Mouse (Mus musculus) right cerebral cortex, adult 18-20 months (tissue): ENCODE data around the gene Gm10645.

Experiments
- DNase-seq: peaks from one replicate; pipeline ENCODE4 v3.0.0; 2022; ENCODE audit warnings: mixed read lengths

The Gm10645 gene

DNA sequence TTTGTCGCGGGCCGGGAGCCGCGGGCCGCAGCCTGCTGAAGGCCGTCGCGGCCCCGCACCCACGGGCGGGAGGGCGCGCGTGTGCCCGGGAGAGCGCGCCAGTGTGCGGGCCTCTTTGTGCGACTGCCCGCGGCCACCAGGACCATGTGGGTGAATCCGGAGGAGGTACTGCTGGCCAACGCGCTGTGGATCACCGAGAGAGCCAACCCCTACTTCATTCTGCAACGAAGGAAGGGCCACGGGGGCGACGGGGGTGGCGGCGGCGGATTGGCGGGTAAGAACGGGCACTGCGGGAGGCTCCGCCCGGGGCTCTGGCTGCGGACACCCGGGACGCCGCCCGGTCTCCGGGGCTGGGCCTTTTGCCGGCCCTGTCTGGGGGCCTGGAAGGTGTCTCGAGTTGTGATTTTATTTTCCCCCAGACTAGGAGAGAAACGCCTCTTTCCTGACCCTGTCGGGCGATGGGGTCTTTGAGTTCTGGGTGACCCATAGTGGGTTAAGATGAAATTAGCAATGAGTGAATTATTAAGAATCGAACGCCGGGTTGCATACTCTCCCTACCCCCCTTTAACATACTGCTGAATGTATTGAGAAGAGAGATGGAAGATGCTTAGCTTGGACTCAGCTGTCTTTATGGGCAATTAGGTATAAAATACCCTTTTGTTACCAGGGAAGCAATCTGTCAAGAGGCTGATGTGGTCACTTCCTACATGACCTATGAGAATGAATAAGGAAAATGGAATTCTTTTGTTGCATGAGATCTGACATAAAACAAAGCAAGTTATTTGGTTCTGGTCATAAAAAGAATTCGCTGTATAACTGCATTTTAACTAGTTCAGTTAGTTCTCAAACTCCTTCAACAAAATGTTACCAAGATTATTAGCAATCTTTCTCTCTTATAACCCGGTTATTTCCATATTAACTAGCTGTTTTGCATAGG is at the start of gene Gm10645:
TSS of gene Gm10645 (minus strand) at position 240 of the 937 bp plus-strand sequence.
- DNase-seq, result peak; percentile 61

DNA sequence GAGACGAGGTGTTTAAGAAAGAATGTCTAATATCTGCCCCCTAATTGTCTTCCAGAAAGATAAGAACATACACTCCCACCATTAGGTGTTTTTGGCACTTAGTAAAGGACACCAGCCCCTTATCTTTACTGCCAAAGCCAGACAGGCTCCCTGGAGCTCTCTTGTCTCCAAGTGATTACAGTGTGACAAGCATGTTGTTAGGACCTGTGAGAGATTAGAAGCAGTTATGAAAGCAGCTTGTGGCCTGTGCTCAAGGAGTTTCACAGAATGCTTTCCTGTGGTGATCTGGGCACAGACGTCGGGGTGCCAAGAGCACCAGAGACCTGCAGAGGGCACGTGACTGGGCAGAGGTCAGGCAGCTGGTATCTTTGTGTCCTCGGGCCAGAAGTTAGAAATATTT is 49.1 kb upstream of the Gm10645 start:
- no peak for DNase-seq

DNA sequence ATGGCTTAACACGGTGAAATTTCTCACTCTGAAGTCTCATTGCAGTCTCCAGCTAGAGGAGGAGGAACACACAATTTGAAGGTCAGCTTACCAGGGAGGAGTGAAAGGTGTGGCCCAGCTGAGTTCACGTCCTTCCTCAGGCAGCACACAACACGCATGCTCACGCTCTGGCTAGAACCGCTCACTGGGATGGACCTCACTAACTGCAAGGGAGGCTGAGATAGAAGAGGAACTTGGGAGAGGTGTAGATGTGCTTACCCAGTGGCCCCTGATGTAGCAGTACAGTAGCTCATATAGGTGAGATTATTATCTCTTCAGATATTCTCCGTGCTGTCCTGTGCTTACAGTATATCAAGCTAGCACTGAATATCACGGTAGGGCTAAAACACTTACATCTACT is 44.7 kb upstream of the Gm10645 start:
- no peak for DNase-seq

DNA sequence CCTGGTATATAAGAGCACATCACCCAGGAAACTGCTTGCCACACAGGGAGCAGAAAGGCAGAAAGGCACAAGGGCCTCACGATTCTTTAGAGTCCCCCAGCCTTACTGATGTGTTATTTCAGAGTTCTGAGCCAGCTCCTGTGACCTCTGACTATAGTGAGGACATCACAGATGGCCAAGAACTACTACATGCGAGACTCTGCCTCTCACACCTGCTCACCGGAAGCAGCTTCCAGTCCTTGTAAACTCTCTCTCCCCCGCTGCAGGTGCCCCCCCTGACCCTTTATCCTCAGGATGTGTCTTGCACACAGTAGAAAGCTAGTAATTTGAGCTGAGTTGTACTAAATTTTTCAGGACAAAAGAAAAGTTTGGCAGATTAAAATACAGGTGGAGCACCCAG is 43.6 kb upstream of the Gm10645 start:
- no peak for DNase-seq

DNA sequence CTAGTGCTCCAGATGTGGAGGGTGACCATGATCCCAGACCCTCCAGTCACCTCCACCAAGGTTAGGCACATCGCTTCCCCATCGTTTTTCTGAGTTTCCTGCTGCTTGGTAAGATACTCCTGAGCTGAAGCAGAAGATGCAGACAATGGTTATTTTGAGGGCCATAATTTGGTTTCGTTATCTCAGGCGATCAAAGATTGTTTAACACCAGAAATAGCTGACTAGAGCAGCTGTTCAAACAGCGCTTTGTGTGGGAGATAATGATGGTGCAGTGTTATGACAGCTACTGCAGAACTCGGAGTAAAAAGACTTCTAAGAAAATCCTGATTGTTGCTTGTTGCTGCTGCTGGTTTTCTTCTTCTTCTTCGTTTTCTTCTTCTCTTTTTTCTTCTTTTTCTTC is 39.9 kb upstream of the Gm10645 start:
- peak; percentile 52 for DNase-seq

DNA sequence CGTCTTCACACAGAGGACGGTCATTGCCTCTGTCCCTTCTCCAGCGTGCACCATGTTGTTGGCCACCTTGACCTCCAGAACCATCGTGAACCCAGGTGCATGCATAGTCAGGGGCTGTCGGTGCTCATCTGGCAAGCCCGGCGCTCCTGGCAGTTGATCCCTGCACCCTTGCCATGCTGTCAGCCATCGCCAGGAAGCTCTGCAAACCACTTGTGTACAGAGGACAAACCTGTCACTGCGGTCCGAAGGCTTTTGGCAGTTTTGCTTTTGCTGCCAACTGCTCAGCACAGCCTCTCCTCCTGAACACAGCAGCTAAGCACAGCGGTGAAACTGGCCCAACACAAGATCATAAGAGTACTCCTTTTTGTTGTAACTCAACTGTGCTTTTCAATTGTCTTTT is 37.0 kb upstream of the Gm10645 start:
- DNase-seq, result no peak

DNA sequence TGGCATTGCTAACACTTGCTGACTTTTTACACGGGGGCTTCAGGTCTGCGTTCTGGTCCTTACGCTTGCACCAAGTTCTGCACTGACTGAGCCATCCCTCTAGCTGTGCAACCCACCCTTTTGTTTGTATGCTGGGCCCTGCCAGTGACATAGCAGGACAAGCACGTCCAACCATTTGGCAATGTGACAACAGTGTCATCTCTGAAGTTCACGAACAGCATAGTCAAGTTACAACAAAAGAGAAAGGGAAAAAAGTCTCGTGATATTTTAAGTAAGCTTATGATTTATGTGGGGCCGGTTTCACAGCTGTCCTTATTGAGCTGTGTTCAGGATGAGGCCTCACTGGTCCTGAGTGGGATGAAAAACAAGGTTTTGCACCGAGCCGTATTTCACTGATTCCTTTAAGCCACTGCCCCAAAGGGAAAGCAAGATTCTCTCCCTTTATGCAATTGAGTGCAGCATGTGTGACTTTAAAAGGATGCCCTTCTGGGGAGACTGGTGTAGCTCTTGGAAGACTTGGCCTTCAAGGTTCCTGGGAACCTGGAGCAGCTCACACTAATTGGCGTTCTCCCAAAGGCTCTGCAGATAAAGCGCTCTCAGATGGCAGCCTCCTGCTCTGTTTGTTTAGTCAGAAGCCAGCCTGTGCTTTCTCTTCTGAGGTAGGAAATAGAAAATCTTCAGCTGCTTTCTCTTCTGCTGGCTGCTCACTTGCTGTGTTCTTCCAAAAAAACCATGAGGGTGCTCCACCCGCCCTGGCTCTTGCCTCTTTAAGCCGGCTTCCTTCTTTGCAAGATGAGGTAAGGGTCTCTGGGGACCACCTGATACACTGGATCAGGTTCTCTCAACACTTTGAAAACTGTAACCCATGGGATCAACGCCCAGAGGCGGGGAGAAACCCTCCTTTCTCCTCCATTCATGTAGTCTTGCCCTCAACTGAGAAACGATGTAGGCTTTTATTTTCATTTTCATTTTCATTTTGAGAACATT is 34.5 kb upstream of the Gm10645 start:
- peak; percentile 56 for DNase-seq

DNA sequence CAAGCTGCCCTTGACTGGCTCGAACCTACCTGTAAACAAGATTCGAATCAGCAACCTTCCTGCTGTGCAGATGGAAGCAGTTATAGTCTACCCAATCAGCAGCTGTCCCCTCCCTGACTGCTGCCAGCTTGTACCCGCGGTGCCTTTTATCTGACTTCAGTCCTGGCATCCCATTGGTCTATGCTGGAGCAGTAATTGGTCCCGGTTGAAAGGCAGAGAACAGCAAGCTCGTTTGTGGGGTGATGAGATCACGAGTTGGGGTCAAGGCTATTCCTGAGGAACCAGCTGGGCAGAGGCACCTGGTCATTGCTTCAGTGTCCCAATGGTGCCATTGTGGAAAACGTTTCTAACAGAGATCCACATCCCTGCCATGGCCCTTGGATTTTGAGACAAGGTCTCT is 33.7 kb upstream of the Gm10645 start:
- no peak for DNase-seq

DNA sequence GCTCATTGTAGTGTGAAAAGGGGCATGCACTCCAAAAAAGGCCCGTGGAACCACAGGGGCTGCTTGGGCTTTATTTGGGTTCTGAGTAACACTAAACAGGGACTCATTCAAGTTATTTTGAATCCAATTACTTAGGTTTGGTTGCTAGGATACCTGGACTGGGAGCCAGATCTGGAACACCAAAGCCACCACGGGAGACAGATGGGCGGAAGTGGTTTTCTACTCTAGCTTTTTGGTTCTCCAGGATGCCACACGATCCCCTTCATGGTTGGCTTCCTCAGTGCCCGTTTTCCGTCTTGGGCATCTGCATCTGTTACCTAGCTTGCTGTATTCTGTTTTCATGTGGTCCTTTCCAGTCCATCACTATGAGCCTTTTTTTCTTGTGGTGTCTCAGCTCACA is 30.1 kb upstream of the Gm10645 start:
- DNase-seq, result peak; percentile 58

DNA sequence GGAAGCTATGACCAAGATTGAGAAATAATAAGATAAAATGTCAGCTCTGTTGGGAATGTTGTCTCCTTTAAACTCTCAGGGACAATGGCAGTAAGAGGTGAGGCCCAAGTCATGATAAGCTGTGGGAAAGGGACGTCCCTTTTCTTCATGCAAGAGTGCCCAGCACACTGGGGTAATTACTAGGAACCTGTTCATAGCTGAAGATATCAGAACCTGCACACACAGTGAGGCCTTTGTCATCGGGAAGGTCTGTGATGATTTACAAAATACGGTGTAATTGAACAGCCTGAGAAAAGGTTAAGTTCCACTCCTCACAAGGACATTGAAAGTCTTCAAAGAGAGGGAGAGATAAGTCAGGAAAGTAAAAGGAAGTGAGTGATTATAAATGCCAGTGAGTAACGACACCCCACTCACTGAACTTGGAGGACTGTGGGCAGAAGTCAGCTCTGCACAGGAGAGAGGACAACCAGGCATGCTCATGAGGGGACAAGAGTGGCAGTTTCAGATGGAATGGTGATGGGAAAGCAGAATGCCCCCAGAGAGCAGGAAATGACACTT is 23.6 kb upstream of the Gm10645 start:
- no peak for DNase-seq

DNA sequence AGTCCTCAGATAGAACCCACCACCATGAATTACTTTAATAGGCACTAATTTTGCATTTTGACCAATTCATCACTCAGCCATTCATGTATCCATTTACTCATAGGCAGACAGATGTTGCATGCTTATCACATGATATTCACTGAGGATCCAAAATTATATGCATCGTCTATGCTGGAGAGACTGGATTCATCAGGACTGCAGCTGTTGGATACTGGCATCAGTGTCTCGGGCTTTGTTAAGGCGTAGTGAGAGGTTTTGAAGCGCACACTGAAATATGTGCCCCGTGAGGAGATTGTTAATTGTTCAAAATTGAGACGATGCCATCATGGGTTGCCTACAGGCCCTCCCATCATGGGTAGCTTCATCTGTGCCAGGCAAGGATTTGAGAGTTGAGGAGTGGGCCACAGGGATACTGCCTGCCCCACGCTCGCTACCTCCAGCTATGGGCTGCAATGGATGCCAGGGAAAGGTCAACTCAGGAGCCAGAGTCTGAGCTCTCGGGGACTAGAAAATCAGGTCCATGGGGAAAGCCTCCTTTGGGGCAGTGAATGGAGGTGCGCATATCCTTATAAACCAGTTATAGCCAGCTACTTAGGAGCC is 21.5 kb upstream of the Gm10645 start:
- no peak for DNase-seq

DNA sequence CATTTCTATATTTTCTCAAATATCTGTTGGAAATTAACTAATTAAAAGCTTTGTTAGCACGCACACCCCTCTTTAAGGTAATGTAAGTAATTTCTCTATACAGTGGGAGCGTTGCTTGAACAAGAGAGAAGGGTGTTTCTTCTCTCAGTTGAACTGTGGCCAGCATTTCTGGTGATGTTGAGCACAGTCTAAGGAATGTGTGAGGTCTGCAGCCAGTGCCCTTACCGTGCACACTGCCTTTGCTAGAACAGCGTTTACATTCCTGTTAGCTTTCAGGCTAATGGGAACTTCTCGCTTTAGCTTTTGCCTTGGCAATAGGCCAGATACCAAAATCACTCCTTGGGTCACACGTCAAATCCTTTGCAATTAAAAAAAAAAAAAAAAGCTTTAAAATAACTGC is 20.4 kb upstream of the Gm10645 start:
- no peak for DNase-seq

DNA sequence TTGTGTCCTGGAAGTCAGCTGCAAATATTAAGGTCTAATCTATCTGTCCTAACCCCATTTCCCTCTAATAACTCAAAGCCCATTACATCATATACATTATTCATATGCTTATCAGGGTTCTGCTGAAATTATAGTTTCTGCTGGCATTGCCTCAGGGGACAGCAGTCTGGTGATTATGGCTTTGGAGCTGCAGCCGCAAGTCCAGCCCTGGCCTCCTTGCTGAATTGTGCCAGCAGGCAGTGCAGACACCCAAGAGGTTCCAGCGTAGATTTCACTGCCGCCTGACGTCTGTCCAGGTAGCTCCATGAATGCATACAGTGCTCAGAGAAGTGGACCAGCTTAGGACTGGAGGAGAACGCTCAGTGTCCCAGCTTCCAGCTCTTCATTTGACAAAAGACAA is 16.8 kb upstream of the Gm10645 start:
- DNase-seq, result no peak

DNA sequence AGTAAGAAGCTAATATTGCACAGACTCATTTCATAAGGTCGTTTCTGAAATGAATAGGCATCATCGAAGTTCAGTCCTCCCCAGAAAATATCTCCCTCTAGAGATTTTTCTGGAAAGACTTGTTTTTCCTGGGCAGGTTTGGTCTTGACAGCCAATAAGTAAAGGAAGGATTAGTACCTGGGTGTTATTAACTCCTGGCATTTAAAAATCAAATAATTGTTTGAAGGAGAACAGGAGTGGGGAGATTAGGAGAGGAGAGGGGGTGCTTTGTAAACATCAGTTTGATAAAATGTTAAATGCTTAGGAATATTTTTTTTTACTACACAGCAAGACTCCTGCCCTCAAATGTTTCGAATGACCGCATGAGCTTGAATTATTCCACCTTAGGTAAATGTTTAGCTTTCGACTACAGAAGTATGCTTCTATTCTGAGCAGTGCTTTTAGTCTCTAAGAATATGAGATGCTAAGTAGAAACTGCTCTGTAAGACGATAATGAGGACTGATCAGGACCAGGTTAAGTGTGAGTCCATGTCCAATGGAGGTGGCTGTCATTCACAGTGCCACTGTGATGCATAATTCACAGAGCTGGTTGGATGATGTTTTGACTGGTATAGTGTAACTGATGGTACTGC is 16.0 kb upstream of the Gm10645 start:
- DNase-seq, result no peak

DNA sequence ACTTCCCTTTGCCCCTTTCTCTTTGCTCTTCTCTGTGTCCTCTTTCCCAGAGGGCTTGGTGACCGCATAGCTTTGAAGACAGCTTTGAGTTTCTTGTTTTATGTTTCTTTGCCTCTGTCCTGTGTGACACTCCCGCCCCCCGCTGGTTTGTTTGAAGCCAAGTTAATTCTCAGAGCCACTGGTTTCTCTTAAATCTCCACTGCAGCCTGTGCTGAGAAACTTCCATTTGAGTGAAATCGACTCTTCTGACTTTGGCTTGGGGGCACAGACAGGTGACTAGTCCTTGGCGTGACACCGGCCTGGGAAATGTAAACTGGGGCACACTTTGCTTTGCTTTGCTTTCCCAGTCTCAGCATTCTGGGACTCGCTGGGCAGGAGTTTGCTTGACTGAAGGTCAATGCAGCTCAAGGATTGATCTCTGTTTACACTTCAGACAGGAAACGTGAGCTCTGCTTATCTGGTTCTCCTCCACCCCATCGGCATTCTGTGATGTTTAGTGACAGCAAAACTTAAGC is 12.3 kb upstream of the Gm10645 start:
- DNase-seq, result no peak

DNA sequence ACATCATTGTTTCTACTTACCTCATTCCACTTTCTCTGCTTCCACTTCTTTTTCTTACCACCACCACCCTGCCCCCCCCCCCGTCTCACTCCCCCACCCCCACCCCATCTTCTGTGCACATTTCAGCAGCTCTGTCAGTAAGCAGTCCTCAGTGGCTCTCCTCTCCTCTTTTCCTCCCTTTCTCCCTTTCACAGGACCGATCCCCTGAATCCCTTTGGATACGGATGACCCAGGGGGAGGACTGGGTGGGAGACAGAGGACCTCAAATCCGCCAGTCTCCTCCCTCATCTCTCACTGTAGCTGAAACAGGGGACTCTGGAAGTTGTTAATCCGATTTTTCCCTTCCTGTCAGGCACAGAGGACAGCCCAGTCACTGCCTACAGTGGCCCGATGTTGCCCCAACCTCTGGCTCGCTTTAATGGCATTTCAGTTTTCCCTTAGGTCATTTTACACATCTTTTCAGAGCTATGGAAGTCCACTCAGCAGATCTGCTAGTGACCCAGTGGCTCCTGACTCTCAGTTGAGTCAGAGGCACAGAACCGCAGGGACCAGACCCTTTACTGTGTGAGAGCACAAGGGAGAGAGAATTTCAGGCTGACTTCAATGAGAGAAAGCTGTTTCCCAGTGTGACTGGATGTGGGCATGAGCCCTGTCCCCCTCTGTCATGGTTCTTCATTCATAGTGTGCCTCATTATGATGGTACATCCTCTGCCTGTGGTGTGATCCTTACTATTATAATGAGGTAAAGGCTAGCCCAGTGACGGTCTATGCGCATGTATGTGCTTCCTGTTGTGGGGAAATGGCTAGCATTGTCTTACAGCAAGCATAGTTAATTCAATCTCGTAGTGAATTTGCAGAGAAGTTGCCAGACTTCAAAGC is 11.6 kb upstream of the Gm10645 start:
- DNase-seq, result no peak

DNA sequence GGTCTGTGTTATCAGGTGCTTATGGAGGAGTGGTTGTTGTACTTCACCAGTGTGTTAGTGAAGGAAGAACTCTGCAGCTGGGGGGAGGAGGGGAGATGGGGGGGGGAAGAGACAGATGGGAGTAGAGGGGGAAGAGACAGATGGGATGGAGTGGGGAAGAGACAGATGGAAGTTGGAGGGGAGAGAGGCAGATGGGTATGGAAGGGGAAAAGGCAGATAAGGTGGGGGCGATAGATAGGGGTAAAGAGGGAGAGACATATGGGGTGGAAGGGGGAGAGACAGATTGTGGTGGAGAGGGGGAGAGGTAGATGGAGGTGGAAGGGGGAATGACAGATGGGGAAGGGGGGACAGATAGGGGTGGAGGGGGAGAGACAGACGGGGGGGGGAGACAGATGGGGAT is 10.8 kb upstream of the Gm10645 start:
- DNase-seq, result no peak

DNA sequence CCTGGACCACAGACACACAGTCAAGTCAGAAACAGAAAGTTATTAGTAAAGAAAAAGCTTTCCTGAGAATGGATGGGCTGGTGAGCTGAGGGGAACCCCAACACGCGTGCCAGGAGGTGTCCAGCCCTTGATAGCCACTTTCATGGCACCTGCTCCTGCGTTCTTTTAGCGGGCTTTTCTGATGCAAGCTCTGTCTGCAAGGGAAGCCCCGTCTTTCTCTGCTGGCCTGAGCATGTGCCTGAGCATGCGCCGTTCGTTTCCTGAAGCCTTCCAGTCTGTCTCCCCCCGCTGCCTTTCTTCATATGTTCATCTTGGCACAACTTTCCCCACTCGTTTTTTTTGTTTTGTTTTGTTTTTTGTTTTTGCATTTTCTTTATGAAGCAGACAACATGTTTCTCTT is 9.7 kb upstream of the Gm10645 start:
- peak; percentile 37 for DNase-seq

DNA sequence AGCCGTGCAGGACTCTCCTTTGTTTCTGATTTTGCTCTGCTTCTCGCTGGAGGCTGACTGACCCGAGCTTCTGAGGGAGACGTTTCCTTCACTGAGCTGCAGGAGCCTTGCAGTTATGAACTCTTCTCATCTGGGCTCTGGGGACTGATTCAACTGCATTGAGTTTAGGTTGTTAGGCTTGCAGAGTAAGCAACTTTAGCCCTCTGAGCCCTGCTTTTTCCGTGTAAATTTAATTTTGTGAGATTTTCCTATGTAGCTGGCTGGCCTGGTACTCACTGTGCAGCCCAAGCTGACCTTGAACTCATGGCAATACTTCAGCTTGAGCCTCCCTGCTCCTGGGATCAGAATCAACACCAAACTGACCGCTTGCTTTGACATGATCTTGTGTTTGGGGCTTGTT is 4.9 kb upstream of the Gm10645 start:
- DNase-seq, result no peak

DNA sequence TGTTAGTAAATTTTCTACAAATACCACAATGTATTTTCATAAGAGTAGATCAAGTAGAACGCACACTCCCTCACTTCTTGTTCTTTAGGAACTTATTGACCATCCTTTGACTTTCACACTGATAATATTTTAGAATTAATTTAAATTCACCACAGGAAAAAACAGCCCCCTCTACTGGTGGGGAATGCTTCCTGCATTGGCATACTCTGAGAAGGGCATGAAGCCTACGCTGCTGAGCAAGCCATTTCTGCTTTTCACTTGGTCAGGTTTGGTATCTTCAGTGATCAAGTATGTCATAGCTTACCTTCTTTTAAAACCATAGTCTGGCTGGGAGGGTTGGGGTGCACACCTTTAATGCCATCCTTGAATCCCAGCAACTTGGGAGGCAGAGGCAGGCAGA is 3.7 kb upstream of the Gm10645 start:
- no peak for DNase-seq

DNA sequence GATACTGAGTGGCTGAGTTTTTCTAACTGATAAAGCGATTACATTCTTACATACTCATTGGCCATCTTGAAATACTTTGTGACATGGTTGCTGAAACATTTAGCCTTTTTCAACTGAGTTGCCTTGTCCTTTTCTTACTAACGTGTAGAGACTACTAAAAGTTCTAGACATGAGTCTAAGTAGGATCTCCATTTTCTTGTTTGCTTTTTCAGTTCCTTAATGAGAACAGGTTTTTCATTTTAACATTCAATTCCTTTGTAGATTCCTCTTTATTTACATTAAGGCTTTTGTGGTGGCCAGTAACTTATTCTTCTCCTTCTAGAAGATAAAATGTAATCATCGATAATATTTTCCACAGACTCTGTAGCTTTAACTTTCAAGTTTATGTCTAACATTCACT is 3.2 kb upstream of the Gm10645 start:
- DNase-seq, result no peak
